Mouse (Mus musculus): ENCODE measurements around the gene Lrp1.

Lrp1 gene

DNA sequence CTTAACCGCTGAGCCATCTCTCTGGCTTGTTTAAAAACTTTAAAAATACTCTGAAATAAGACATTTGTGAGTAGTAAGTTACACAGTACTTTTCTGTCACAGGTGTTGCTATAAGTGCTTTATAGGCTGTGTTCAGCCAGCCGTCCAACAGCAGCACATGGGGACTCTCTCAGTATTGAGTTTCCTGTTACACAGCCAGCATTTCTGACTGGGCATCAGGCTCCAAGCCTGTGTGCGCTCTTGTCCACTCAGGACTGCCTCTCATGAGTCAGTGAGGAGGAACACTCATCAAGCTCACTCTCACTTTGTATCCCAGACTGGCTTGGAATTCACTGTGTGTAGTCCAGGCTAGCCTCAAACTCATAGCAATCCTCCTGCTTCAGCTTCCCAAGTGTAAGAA, 124.8 kb downstream of the Lrp1 start:
- no peak for DNase-seq

DNA sequence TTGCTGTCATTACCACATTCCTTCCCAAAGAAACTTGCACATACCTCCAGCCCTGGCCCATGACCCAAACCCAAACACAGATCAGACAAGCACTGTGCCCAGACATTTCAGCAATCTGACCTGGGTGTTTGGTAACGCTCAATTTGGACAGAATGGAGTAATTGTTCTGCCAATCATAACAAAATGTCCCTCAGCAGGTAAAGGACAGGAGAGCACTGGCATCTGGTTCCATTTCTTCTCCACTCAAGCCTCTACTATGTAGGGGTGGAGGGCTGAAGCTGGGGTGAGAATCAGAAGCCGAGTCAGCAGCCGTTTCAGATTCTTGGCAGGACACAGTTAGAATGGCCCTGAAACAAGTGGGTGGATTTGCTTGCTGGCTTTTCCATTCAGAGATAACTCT, 128.8 kb downstream of the Lrp1 start:
- DNase-seq, result no peak

DNA sequence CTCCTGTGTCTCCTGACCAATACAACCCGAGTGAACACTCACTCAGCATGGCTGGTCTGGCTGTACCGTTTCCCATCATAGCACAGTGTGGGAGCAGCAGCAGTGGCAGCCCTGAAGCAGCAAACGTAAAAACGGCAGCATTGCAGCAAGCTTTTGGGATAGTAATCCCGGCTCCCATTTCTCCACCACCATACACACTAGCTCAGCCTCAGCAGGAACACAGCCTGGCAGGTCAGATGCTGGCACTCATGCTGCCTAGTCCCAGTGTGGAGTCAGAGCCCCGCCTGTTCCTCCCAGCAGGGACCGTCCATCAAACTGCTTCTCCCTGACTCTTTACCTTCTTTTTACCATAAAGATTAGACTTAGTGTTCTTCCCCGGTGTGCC, 129.8 kb downstream of the Lrp1 start:
- DNase-seq, result no peak

DNA sequence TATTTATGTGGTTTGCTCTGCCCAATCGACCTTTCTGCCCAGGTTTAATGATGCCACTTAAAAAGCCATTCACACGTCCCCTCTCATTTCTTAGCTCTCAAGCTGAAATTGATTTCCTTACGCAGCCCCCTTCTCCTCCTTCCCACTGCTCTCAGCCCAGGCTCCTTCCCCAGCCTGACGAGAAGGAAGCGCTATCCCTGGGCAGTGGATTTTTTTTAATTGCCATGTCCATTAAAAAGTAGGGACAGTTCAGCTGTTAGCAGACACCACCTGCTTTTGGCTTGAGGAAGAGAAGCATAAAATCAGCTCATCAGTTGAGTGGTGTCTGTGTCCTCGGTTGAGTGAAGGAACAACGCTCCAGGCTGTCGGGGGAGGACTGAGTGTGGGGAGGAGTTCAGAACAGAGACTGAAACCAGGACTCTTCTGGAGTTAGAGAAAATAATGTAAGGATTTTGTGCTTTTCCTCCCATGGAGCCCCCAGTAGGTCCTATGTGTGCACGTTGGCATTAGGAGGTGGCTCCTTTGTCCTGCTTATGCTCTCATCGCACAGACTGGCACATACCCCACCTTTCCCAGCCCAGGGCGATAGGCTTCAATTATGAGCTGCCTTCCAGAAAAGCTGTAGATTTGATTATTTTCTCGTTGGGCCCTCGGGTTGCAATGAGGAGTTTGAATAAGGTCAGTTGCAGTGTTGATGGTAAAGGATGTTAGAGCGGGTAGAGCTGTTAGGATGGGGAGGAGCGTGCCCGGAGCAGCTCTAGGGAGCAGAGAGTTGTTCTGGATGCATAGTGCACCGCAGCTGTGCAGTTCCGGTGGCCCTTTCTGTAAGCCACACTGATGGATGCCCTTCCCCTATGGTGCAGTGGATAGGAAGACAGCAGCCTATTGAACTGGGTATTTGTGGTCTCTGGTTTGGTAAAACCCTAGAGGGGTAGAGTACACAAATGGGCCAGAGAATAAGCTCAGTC, 130.5 kb downstream of the Lrp1 start:
- no peak for DNase-seq

DNA sequence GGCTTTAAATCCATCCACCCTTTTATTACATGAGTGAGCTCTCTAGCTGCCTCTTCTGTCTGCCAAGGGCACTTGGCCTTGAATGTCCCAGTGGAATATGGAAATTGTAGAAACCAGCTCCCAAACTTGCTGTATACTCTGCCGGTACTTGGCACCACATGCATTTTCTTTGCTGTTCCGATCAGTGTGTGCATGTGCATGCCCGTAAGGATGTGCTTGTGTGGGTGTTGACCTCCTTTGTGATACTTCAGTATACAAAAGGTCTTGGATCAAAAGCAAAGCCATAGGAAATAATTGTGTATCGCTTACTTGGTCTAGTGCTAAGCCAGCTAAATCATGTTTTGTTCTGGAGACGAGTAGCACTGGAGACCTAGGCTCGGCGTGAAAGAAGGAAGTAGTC, 132.1 kb downstream of the Lrp1 start:
- DNase-seq, result no peak
